In genomic region chr12:73041256-73041630, GRCm38 (mm10) we compare ENCODE assay signal across 17 mouse cellular contexts. TPM values are rescaled to one million over a fixed set of nuclear protein-coding genes. Genes with fewer than 3 reads are reported as not detected.
DNase-seq lines count a peak whose midpoint lies in the region; ATAC-seq and TF ChIP-seq lines count a peak whose summit lies in the region.
"Had no signal": no experiment of that assay in that cellular context is flagged by ENCODE, and none has a peak within 500 bp of the region (broad histone marks: within the 10 kb centered on the region; RNA-seq: fewer than 3 reads in every experiment).

No protein-coding gene starts in this region.

- H3K4me2 ChIP-seq in heart, embryonic 15.5 days = no peak overlapping the region
- H3K4me2 ChIP-seq: intestine, embryonic 15.5 days; liver, embryonic 11.5 days had no signal

- H3K27me3 ChIP-seq in heart, embryonic 15.5 days = peaks cover 81% of the 10 kb centered on the region
- no peaks in the 10 kb centered on the region for H3K27me3 ChIP-seq in C2C12 (ENCODE audit: control insufficient read depth, insufficient read depth, insufficient read length)

- no peak overlapping the region for H3K27ac ChIP-seq in heart, embryonic 15.5 days
- H3K27ac ChIP-seq: intestine, embryonic 15.5 days had no signal

- peaks cover 94% of the 10 kb centered on the region for H3K79me2 ChIP-seq in C2C12 (ENCODE audit: control insufficient read depth, insufficient read depth)

- no peak for TF ChIP-seq POLR2A in brain, embryonic 14.5 days (IDR thresholded peaks at IDR 0.05; ENCODE audit: borderline replicate concordance, extremely low read depth, insufficient read depth, insufficient read length, poor library complexity, severe bottlenecking)

- H3K79me3 ChIP-seq in C2C12 (ENCODE audit: low read depth) = peaks cover 72% of the 10 kb centered on the region

- H3K9ac ChIP-seq in heart, embryonic 15.5 days = no peak overlapping the region
- H3K9ac ChIP-seq: intestine, embryonic 15.5 days had no signal

- WGBS in heart, embryonic 15.5 days = 7% methylated on average over 10 of the region's 10 CpGs

- intact Hi-C loops in heart, postnatal 36 days (cut with DNase I) = loop anchor here (5.0 kb wide), 1 partner anchor 99 kb away; the partner anchor contains the start of gene 4930447C04Rik

- DNase-seq in heart, postnatal 36 days = no peak
- DNase-seq in brain, embryonic 14.5 days (ENCODE audit: low read depth) = peak; percentile 47
- DNase-seq in induced T-regulatory cell, adult 2 months (ENCODE audit: low read depth) = peak; percentile 13
- DNase-seq in left cerebral cortex, adult 11 months (ENCODE audit: low spot score) = no peak
- DNase-seq in adipocyte (ENCODE audit: low spot score) = no peak
- DNase-seq: cerebellum, adult 11-12 months; kidney, postnatal 14 days; spleen, adult 18-20 months; thymus, postnatal 14 days had no signal

- no peaks in the 10 kb centered on the region for H3K9me3 ChIP-seq in heart, embryonic 15.5 days (replicated peaks)
- H3K9me3 ChIP-seq: intestine, embryonic 15.5 days had no signal

- peak overlapping the region; percentile 2; the same call in 1 of the 2 replicates for H3K4me3 ChIP-seq in heart, embryonic 15.5 days
- peak overlapping the region; percentile 38 for H3K4me3 ChIP-seq in C2C12 (ENCODE audit: insufficient read depth, poor library complexity, severe bottlenecking)
- H3K4me3 ChIP-seq: intestine, embryonic 15.5 days; megakaryocyte, embryonic 14.5 days had no signal

- peak overlapping the region; percentile 79 for H3ac ChIP-seq in C2C12 (ENCODE audit: control insufficient read depth, insufficient read length, low read depth)

- peaks cover 27% of the 10 kb centered on the region for H3K4me1 ChIP-seq in heart, embryonic 15.5 days (replicated peaks)

- no peak for TF ChIP-seq CTCF in C2C12 (IDR thresholded peaks at IDR 0.05; ENCODE audit: control insufficient read depth, insufficient read depth, insufficient read length)
- no peak for TF ChIP-seq CTCF in brain, embryonic 14.5 days (IDR thresholded peaks at IDR 0.05; ENCODE audit: borderline replicate concordance, extremely low read depth, insufficient read depth, insufficient read length)

- no peaks in the 10 kb centered on the region for H3K36me3 ChIP-seq in heart, embryonic 15.5 days
- peaks cover 38% of the 10 kb centered on the region for H3K36me3 ChIP-seq in C2C12 (ENCODE audit: control insufficient read depth, insufficient read depth)
- H3K36me3 ChIP-seq: intestine, embryonic 15.5 days had no signal

- no peak for ATAC-seq in heart, embryonic 15.5 days (replicated peaks; ENCODE audit: insufficient number of reproducible peaks, insufficient read depth, low FRiP score, low read depth)
- ATAC-seq: activated CD4-positive, CD25-positive, alpha-beta regulatory T cell, adult 4 months; forebrain, embryonic 16.5 days; intestine, embryonic 15.5 days; lung, postnatal 0 days had no signal

TF ChIP-seq in C2C12, 6 proteins besides CTCF, POLR2A, EP300 and RAD21:
- TF ChIP-seq MYOD1 (IDR thresholded peaks at IDR 0.05; ENCODE audit: control insufficient read depth, insufficient read length, low read depth) = no peak
- no peak for TF ChIP-seq USF1 (IDR thresholded peaks at IDR 0.05; ENCODE audit: low read depth)
- TF ChIP-seq CEBPB (IDR thresholded peaks at IDR 0.05; ENCODE audit: low read depth) = no peak
- TF ChIP-seq MYOG (IDR thresholded peaks at IDR 0.05; ENCODE audit: control insufficient read depth, extremely low read depth, insufficient read length) = no peak
- TF ChIP-seq FOSL1 (IDR thresholded peaks at IDR 0.05; ENCODE audit: insufficient read depth, low read length, poor library complexity, severe bottlenecking) = no peak
- no peak for TF ChIP-seq MAX (IDR thresholded peaks at IDR 0.05)

RNA-seq across cellular contexts. Expression of gene Six1, which starts 12.4 kb away (rescaled TPM):
- 0.62 and 3.7 TPM in 2 replicates for polyA plus RNA-seq in heart, embryonic 15.5 days (2015; fragmentation: Nextera tagmentation; extraction: Ambion mirVana)
- total RNA-seq in heart, postnatal 36 days (2021) = 1 to 10 TPM in 1 of 2 experiments, under 1 TPM in 1; 0.89 to 1.3 TPM
- polyA plus RNA-seq in C2C12 (2012; fragmentation: generic; extraction: Trizol) = 72.4 TPM
- 0.53 and 0.94 TPM in 2 replicates for polyA plus RNA-seq in brain, embryonic 14.5 days (2012; rRNA removed)
- polyA plus RNA-seq: activated CD4-positive, CD25-positive, alpha-beta regulatory T cell, adult 4 months had no signal

Comparison
In these comparisons a context has a peak if more than half of its experiments do, and no peak if none do; other contexts are left out.
1. DNase-seq: peak in brain, embryonic 14.5 days (single experiment) and induced T-regulatory cell, adult 2 months (single experiment); none in heart, postnatal 36 days (0 of 2), left cerebral cortex, adult 11 months (single experiment) and adipocyte (single experiment).
2. RNA of gene Six1, which starts 12.4 kb away (polyA plus RNA-seq): 72.4 TPM in C2C12 (single experiment); 0.53 to 0.94 TPM in brain, embryonic 14.5 days and 0.62 to 3.7 TPM in heart, embryonic 15.5 days; every median in the first group is over 10 times any median in the second.